Mouse (Mus musculus): ENCODE data around the gene Cped1.
"Not testable (repeated sequence)": the region's sequence is repeated elsewhere in the genome, so short reads cannot be mapped to it uniquely, and the experiment has no call there.

- not testable (repeated sequence) for TF ChIP-seq CTCF, POLR2A (IDR thresholded peaks at IDR 0.05; ENCODE audit: extremely low read depth, insufficient read depth, low read length)
Measured at GRCm38 (mm10) chr6:22124575-22125330, 139.0 kb downstream of the Cped1 start.
